Mouse (Mus musculus): ENCODE results near the gene Arhgap6.

Arhgap6 gene

GRCm38 (mm10) chrX:168794974-168795858, at the start of gene Arhgap6:
TSS of gene Arhgap6 (plus strand) at chrX:168795099.
- DNase-seq (ENCODE audit: low spot score in 2 of 2) = peak; percentile 31 to 62

- no peak for DNase-seq (ENCODE audit: low spot score in 2 of 2)
Observed at GRCm38 (mm10) chrX:168747011-168747410, 47.9 kb upstream of the Arhgap6 start.

GRCm38 (mm10) chrX:168795859-168796848, 1.3 kb downstream of the Arhgap6 start:
- DNase-seq (ENCODE audit: low spot score in 2 of 2) = peak in 1 of 2 experiments; percentile 59

DNA sequence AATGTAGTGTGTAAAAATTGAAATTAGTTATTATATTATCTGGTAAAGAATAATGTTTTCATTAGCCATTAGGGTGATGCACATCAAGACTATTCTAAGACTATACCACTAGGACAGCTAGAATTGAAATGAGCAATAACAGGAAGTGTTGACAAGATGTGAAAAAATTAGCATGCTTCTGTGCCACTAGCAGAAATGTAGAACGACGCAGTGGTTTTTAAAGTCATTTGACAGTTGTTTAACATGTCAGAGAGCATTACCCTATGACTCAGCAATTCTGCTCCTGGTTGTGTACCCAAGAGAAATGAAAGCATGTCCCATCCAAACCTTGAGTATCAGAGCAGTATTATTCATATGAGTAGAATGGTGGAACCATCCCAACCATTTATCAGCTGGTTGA, 9.8 kb downstream of the Arhgap6 start:
- DNase-seq (ENCODE audit: low spot score in 2 of 2) = no peak

DNA sequence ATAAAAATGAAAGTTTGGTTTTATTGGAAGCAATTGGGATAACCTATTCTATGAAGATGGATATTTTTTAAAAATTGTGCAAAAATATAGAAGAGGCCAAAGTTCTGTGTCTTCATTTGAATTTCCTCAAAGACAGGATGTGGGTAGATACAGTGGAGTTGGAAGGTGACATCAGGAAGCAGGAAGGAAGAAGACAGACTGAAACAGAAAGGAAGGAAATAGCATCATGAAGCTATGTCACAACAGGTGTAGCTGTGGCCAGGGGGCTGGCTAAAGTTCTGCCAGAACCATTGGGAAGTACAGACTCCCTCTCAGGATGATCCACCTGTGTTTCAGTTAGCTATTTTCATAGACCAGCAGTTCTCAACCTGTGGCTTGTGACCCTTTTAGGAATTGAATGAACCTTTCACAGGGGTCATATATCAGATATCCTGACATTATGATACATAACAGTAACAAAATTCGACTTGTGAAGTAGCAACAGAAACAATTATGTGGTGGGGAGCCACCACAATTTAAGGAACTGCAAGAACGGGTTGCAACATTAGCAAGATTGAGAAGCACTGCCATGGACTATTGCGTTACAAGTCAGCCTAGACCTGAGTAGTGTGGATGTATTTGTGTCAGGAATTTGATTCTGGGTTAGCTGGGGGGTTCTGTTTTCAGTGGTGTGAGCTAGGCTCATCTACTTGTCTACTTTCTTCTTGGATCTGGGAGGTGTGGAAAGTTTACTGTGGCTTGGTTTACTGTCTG, 15.8 kb downstream of the Arhgap6 start:
- DNase-seq (ENCODE audit: low spot score in 2 of 2) = no peak

DNA sequence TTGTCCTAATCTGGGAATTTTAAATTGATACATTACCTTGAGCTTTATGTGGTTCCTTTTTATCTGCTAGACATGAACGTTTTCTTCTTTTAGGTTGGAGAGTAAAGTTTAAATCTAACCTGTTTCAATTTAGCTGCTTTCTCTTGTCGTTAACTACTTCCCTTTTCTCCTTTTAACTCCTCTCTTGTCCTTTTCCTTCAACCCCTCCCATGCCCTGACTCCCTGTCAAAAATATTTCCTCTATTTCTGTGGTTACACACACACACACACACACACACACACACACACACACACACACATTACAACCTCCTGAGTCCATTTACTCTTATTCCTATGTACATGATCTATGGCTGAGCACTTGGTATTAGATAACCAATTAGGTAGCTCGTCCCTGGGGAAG, 24.0 kb downstream of the Arhgap6 start:
- DNase-seq (ENCODE audit: low spot score in 2 of 2) = no peak

DNA sequence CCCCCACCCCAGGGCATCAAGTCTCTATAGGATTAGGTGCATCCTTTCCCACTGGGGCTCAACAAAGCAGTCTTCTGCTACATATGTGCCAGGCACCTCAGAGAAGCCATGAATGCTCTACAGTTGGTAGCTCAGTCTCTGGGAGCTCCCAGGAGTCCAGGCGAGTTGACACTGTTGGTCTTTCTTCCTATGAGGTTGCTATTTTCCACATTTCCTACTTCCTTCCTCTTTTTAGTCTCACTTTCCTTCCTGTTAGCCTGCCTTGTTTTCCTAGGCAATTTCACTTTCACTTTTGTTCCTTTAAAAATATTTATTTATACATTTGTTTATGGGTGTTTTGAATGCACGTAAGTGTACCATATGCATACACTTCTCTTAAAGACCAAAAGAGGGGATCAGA, 29.3 kb downstream of the Arhgap6 start:
- no peak for DNase-seq (ENCODE audit: low spot score in 2 of 2)

DNA sequence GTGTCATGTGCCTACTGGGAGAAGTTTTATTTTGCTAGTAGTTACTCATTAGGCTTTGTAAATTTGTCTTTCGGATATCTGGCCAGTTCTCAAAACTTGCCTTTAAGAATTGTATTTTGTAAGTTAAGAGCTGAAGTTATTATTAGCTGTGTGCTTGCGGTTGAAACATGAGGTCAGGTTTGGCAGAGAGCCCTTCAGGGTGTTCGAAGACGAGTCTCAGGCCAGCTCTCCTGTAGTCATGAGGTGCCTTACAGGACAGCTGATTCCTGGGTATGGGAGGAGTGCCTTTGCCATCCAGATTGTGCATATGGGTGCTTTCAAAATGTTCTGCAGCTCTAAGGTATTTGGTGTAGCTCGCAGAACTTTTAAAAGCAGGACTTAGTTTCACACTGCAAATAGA, 37.4 kb downstream of the Arhgap6 start:
- no peak for DNase-seq (ENCODE audit: low spot score in 2 of 2)

DNA sequence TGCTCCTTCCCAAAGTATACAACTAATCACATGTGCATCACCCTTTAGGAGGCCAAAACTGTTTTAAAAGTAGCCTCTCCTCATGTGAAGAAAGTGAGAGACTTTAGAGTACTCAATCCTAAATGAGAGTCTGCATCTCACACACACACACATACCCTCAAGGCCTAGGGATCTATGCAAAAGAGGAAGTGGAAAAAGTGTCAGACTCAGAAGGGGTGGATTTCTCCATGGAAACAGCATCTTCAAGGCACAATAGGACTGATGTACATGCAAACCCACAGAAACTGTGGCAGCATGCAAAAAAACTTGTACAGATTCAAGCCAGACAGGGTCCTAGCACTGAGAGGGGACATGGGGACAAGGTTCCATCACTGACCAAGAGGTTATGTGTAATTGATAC, 53.2 kb downstream of the Arhgap6 start:
- no peak for DNase-seq (ENCODE audit: low spot score in 2 of 2)

DNA sequence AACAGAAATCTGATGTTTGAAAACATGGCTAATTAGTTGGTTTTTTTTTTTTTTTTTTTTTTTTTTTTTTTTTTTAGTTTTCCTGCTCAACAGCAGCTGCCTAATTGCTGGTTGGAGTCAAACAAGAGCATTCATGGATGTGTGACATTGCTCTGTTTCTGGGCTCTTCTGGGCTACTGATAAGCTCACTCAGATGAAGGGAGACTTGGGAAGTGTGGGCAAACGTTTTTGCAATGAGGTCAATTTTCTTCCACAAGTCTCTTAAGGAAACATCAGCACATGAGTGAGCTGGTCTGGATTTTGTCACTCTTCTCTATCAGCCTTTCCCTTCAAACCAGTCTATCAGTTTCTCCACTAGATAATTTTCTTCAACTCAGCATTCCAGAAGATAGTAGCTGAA, 79.8 kb downstream of the Arhgap6 start:
- DNase-seq (ENCODE audit: low spot score in 2 of 2) = no peak

DNA sequence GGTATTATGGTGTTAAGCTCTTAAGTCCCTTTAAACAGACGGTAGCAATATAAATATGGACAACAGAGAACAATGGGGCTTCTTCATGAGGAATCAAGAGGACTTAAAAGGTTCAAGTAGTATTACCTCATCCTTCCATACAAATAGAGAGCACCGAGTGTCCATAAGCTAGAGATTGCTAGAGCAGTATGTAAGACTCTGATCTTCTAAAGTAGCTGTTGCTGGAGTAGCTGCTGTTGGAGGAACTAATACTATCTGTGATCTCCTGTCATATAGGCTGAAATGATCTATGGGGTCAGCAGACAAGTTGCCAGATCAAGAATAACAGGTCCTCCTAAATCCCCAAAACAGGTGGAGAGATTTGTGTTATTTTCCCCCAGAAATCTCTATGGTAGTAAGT, 108.7 kb downstream of the Arhgap6 start:
- DNase-seq (ENCODE audit: low spot score in 2 of 2) = no peak

GRCm38 (mm10) chrX:168904086-168904485, 109.2 kb downstream of the Arhgap6 start:
- no peak for DNase-seq (ENCODE audit: low spot score in 2 of 2)

- no peak for DNase-seq (ENCODE audit: low spot score in 2 of 2)
Observed at GRCm38 (mm10) chrX:168907586-168907985, 112.7 kb downstream of the Arhgap6 start.

DNA sequence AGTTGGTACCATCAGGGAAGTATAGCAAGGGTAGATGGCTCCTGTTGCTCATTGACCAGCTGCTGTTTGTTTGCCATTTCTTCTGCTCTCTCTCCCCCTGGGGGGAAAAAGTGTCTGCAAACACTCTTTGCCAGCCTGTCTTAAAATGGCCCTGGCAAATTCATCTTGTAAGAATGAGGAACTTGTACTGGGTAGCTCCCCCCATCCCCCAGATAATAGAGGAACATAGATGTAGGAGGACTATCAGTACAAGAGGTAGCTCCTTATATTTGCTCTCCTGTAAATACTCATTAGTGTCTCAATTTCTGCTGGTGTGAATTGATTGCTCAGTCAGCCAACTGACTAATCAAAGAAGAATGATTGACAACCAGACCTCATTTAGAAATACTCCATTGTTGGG, 118.6 kb downstream of the Arhgap6 start:
- no peak for DNase-seq (ENCODE audit: low spot score in 2 of 2)

DNA sequence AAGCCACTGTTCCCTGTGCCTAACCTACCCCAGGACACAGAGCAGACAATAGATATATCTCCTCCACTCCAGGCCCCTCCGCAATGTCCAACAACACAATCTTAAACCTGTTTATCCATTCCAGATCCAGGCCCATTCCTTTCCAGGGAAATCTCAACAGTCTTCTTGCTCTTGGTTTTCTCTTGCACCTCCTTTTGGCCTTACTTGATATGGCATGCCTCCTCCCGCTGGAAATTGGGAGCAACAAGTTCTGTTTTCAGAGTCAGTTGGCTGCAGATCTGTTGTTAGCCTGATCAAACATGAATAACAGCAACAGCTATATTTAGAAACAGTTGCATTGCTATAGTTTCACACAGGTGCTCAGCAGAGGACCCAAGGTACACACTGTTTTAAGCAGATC, 126.0 kb downstream of the Arhgap6 start:
- no peak for DNase-seq (ENCODE audit: low spot score in 2 of 2)

DNA sequence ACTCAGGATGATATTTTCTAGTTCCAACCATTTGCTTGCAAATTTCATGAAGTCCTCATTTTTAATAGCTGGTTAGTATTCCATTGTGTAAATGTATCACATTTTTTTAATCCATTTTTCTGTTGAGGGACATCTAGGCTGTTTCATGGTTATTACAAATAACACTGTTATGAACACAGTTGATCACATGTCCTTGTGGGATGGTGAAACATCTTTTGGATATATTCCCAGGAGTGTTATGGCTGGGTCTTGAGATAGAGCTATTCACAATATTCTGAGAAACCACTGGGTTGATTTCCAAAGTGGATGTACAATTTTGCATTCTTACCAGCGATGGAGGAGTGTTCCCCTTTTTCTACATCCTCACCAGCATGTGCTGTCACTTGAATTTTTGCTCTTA, 137.5 kb downstream of the Arhgap6 start:
- no peak for DNase-seq (ENCODE audit: low spot score in 2 of 2)

DNA sequence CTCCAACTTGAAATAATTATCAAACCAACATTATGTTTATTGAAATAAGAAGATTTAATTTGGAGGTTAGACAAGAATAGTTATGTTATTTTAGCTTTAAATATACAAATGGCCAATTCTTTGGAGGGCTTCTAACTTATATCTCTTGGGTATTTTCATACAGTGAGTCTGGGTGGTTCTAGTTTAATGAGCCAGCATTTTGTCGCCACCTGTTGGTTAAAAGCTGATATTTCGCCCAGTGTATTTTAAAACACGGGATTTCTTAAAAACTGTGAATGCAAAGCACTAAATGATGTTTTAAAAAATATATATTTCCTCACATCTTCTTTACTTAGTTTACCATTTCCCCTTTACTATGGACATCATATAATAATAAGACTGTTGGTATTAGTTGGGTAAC, 140.5 kb downstream of the Arhgap6 start:
- DNase-seq (ENCODE audit: low spot score in 2 of 2) = no peak

DNA sequence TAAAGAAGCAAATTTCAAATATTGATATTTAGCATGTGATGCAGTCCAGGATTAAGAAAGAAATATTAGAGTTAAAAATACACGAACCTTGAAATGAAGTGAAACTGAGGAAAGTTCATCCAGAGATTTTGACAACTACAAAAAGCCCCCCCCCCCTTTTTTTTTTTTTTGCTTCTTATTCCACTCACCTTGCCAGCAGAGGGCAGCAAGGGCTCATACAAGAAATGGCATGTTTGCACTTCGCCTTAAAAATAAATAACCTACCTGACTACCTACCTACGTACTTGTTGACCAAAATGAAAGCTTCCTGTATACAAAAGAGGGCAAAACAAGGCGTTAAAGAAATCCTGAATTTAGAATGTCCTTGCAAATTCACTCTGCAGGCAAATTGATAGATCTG, 143.0 kb downstream of the Arhgap6 start:
- no peak for DNase-seq (ENCODE audit: low spot score in 2 of 2)

DNA sequence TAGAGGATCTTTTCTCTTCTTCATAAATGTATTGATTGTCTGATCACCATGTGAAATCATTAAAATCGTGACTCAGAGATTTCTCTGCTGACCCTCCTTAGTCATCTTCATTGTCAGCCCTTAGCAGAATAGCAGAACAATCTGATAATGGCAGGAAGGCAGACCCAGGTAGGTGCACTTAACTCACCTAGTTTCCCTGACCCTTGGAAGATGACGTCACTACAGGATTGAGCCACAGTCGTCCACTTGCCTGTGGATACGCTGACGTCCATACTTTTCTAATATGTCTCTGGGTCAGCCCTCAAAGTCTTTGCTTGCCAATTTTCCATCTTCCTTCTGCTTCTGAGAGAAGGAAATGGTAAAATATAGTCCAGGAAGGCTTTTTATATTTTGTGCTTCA, 146.8 kb downstream of the Arhgap6 start:
- DNase-seq (ENCODE audit: low spot score in 2 of 2) = no peak

DNA sequence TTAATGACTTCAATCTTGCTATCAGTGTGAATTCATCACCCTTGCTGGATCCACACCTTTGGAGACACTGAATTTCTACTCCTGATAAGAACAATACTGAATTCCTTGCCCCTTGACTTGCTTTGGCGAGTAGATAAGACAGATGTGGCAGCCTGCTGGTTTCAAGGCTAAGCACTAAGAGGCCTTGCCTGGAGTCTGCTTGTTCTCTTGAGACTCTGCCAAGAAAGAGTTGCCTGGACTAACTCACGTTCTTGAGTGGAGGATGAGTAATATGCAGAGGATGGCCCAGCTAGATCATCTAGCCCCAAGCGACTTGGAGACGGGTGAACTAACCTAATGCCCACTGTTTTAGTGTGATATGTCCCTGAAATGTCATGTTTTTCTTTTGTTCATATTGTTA, 148.3 kb downstream of the Arhgap6 start:
- no peak for DNase-seq (ENCODE audit: low spot score in 2 of 2)

DNA sequence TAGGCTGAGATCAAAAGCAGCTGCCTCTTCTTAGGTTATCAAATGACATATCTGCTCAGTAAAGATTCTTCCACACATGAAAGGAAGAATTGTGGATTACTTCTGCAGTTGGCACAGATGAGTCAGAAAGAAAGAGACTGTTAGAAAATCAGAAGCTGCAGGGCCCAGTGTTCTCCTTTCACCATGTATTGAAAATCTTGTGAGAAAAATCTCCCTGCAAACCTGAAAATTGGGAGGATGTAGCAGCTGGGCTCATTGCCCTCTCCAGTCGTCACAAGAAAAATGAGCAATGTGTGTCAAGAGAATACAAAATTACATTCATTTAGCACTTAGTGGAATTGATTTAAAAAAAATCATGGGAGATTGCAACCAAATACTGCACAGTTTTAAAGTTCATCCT, 180.5 kb downstream of the Arhgap6 start:
- no peak for DNase-seq (ENCODE audit: low spot score in 2 of 2)

GRCm38 (mm10) chrX:168977776-168978175, 182.9 kb downstream of the Arhgap6 start:
- DNase-seq (ENCODE audit: low spot score in 2 of 2) = no peak
